Mouse (Mus musculus) intestine, embryonic 14.5 days (tissue): ENCODE measurements around the gene Jchain. TPM values are rescaled to one million over a fixed set of nuclear protein-coding genes. Genes with fewer than 3 reads are reported as not detected.

Experiments
- ATAC-seq: fragments of 200-750 bp; cut with Nextera tagmentation; replicated peaks from 2 replicates; pipeline ENCODE4 v1.8.0; 2017; ENCODE audit warnings: low read depth, moderate number of reproducible peaks, moderate TSS enrichment, moderate library complexity; ENCODE audit not compliant: low FRiP score, low TSS enrichment
- DNase-seq: peaks from one replicate; pipeline ENCODE4 v3.0.0-alpha.2; 2018; ENCODE audit warnings: low spot score
- H3K27ac ChIP-seq: fragments of 300-500 bp; sonication (generic); 2 replicates; pipeline ENCODE4 v1.5.1; 2014; ENCODE audit warnings: low read depth, mild to moderate bottlenecking, control low read depth
- H3K27me3 ChIP-seq: fragments of 300-500 bp; sonication (generic); replicated peaks from 2 replicates; pipeline ENCODE4 v1.6.1; 2014; ENCODE audit warnings: low read length, control low read depth; ENCODE audit not compliant: control insufficient read depth, insufficient read depth
- H3K36me3 ChIP-seq: fragments of 300-500 bp; sonication (generic); 2 replicates; pipeline ENCODE4 v1.6.1; 2014; ENCODE audit warnings: low read length, control low read depth; ENCODE audit not compliant: control insufficient read depth, insufficient read depth
- H3K4me1 ChIP-seq: fragments of 300-500 bp; sonication (generic); replicated peaks from 2 replicates; pipeline ENCODE4 v1.6.1; 2014; ENCODE audit warnings: low read length, control low read depth, mixed read lengths; ENCODE audit not compliant: control insufficient read depth, insufficient read depth
- H3K4me2 ChIP-seq: fragments of 300-500 bp; sonication (generic); 2 replicates; pipeline ENCODE4 v1.6.1; 2014; ENCODE audit warnings: low read length
- H3K4me3 ChIP-seq: fragments of 300-500 bp; sonication (generic); 2 replicates; pipeline ENCODE4 v1.5.1; 2014; ENCODE audit warnings: low read depth, low read length, control low read depth, mixed read lengths
- H3K9ac ChIP-seq: fragments of 300-500 bp; sonication (generic); 2 replicates; pipeline ENCODE4 v1.6.1; 2014; ENCODE audit warnings: mild to moderate bottlenecking, low read length
- H3K9me3 ChIP-seq: fragments of 300-500 bp; sonication (generic); 2 replicates; pipeline ENCODE4 v1.6.1; 2016; ENCODE audit warnings: low read length, control low read depth; ENCODE audit not compliant: control insufficient read depth
- WGBS: fragments of 180-500 bp; shearing (Covaris S2); extraction: QIAGEN DNeasy Blood & Tissue Kit; methylation state at CpG from one replicate; pipeline ENCODE4 v1.1.7; 2014; 5-methylcytosine and 5-hydroxymethylcytosine counted together
- polyA plus RNA-seq: library from polyadenylated mRNA; unstranded; fragments of >200 nt; fragmentation: Nextera tagmentation; extraction: Ambion mirVana; gene quantifications from 2 replicates; pipeline ENCODE4 v1.2.1, GENCODE M21; 2014

Jchain gene
- polyA plus RNA-seq, 1 experiment from 2014 or later: not detected

- Histone ChIP-seq H3K27ac (no peak overlapping the region), H3K27me3 (no peaks in the 10 kb centered on the region), H3K4me2 (no peak overlapping the region), H3K4me3 (no peak overlapping the region), H3K9me3 (no peaks in the 10 kb centered on the region), H3K4me1 (no peaks in the 10 kb centered on the region), H3K36me3 (no peaks in the 10 kb centered on the region), H3K9ac (no peak overlapping the region)
- no peak for ATAC-seq
- WGBS: 80% methylated on average over 2 of the region's 2 CpGs
- DNase-seq: no peak
Measured at GRCm38 (mm10) chr5:88489004-88489403, 38.7 kb downstream of the Jchain start.

GRCm38 (mm10) chr5:88487675-88488074 is 40.0 kb downstream of the Jchain start, which contains the start of gene Enam:
TSS of gene Enam (plus strand) at chr5:88487975.
- H3K27me3 ChIP-seq: no peaks in the 10 kb centered on the region
- H3K9ac ChIP-seq: no peak within 1 kb of the TSS
- H3K36me3 ChIP-seq: no peaks in the 10 kb centered on the region
- DNase-seq: no peak
- H3K27ac ChIP-seq: no peak within 1 kb of the TSS
- no peaks in the 10 kb centered on the region for H3K9me3 ChIP-seq
- no peak within 1 kb of the TSS for H3K4me2 ChIP-seq
- no peak within 1 kb of the TSS for H3K4me3 ChIP-seq
- no peaks in the 10 kb centered on the region for H3K4me1 ChIP-seq
- ATAC-seq: no peak

Other genes starting within 250 kb of the Jchain start
- not detected in 2 replicates for gene Prol1, start 210.6 kb downstream of the Jchain start, polyA plus RNA-seq
- gene Amtn, start 151.8 kb downstream of the Jchain start, polyA plus RNA-seq: not detected in 2 replicates
- gene Ambn, start 71.9 kb downstream of the Jchain start, polyA plus RNA-seq: not detected in 2 replicates
- gene Enam, start 39.9 kb downstream of the Jchain start, polyA plus RNA-seq: not detected in 2 replicates
- 63.6 and 63.9 TPM in 2 replicates for gene Utp3, start 26.6 kb upstream of the Jchain start, polyA plus RNA-seq
- gene Rufy3, start 37.1 kb upstream of the Jchain start, polyA plus RNA-seq: 23.4 and 23.6 TPM in 2 replicates
- gene Grsf1, start 148.3 kb upstream of the Jchain start, polyA plus RNA-seq: 58.5 and 59.5 TPM in 2 replicates
- 14.7 and 16.9 TPM in 2 replicates for gene Mob1b, start 193.0 kb upstream of the Jchain start, polyA plus RNA-seq
- gene Dck, start 237.1 kb upstream of the Jchain start, polyA plus RNA-seq: 49.6 and 52.3 TPM in 2 replicates